Mouse (Mus musculus) limb, embryonic 15.5 days (tissue): ENCODE data around the gene Phldb2. TPM values are rescaled to one million over a fixed set of nuclear protein-coding genes. Genes with fewer than 3 reads are reported as not detected.

Experiments
- ATAC-seq: fragments of 200-750 bp; cut with Nextera tagmentation; 2 replicates; pipeline ENCODE4 v1.8.0; 2017; ENCODE audit warnings: low read depth, moderate TSS enrichment; ENCODE audit not compliant: insufficient number of reproducible peaks, low FRiP score, low TSS enrichment
- H3K27ac ChIP-seq: fragments of 300-500 bp; sonication (generic); 2 replicates; pipeline ENCODE4 v1.5.1; 2015; ENCODE audit warnings: moderate library complexity, mild to moderate bottlenecking, inconsistent platforms
- H3K27me3 ChIP-seq: fragments of 300-500 bp; sonication (generic); 2 replicates; pipeline ENCODE4 v1.6.1; 2015; ENCODE audit warnings: inconsistent platforms
- H3K36me3 ChIP-seq: fragments of 300-500 bp; sonication (generic); 2 replicates; pipeline ENCODE4 v1.6.1; 2015; ENCODE audit warnings: inconsistent platforms
- H3K4me1 ChIP-seq: fragments of 300-500 bp; sonication (generic); 2 replicates; pipeline ENCODE4 v1.6.1; 2015; ENCODE audit warnings: inconsistent platforms
- H3K4me2 ChIP-seq: fragments of 300-500 bp; sonication (generic); 2 replicates; pipeline ENCODE4 v1.6.1; 2015; ENCODE audit warnings: mild to moderate bottlenecking, inconsistent platforms
- H3K4me3 ChIP-seq: fragments of 300-500 bp; sonication (generic); 2 replicates; pipeline ENCODE4 v1.5.1; 2015; ENCODE audit warnings: mild to moderate bottlenecking, inconsistent platforms
- H3K9ac ChIP-seq: fragments of 300-500 bp; sonication (generic); 2 replicates; pipeline ENCODE4 v1.6.1; 2015; ENCODE audit warnings: inconsistent platforms
- H3K9me3 ChIP-seq: fragments of 300-500 bp; sonication (generic); 2 replicates; pipeline ENCODE4 v1.6.1; 2016; ENCODE audit warnings: inconsistent platforms
- WGBS: fragments of 180-500 bp; shearing (Covaris S2); methylation state at CpG from one replicate; pipeline ENCODE4 v1.1.7; 2015; 5-methylcytosine and 5-hydroxymethylcytosine counted together
- polyA plus RNA-seq: library from polyadenylated mRNA; unstranded; fragments of >200 nt; fragmentation: Nextera tagmentation; extraction: Ambion mirVana; gene quantifications from 2 replicates; pipeline ENCODE4 v1.2.1, GENCODE M21; 2015

Gene Phldb2
- polyA plus RNA-seq, 1 experiment from 2014 or later = 62.6 TPM

GRCm38 (mm10) chr16:45830096-45830866 lies 123.1 kb downstream of the Phldb2 start:
- H3K9me3 ChIP-seq = no peaks in the 10 kb centered on the region
- peaks cover 6% of the 10 kb centered on the region for H3K36me3 ChIP-seq
- H3K4me1 ChIP-seq = peaks cover 40% of the 10 kb centered on the region
- WGBS = 34% methylated on average over 11 of the region's 11 CpGs
- no peak overlapping the region for H3K4me3 ChIP-seq
- peak overlapping the region; percentile 62 for H3K27ac ChIP-seq
- no peak for ATAC-seq
- H3K4me2 ChIP-seq = no peak overlapping the region
- H3K9ac ChIP-seq = no peak overlapping the region
- no peaks in the 10 kb centered on the region for H3K27me3 ChIP-seq

- no peaks in the 10 kb centered on the region for H3K9me3 ChIP-seq
These were observed 128.1 kb downstream of the Phldb2 start for GRCm38 (mm10) chr16:45825309-45825708.

GRCm38 (mm10) chr16:45824025-45824424 lies 129.4 kb downstream of the Phldb2 start:
- no peak overlapping the region for H3K4me2 ChIP-seq
- no peaks in the 10 kb centered on the region for H3K27me3 ChIP-seq
- H3K27ac ChIP-seq = no peak overlapping the region
- H3K4me3 ChIP-seq = no peak overlapping the region
- peaks cover 19% of the 10 kb centered on the region for H3K36me3 ChIP-seq
- peaks cover 5% of the 10 kb centered on the region; the same call in 1 of the 2 replicates for H3K4me1 ChIP-seq
- H3K9ac ChIP-seq = no peak overlapping the region
- no peak for ATAC-seq
- WGBS = 50% methylated on average over 4 of the region's 4 CpGs
- no peaks in the 10 kb centered on the region for H3K9me3 ChIP-seq

More at GRCm38 (mm10) chr16:45825309-45825708, 128.1 kb downstream of the Phldb2 start:
- Histone ChIP-seq H3K36me3 (peaks cover 19% of the 10 kb centered on the region), H3K9ac (no peak overlapping the region), H3K4me3 (no peak overlapping the region), H3K4me2 (no peak overlapping the region), H3K27ac (no peak overlapping the region), H3K27me3 (no peaks in the 10 kb centered on the region), H3K4me1 (peaks cover 17% of the 10 kb centered on the region)
- no peak for ATAC-seq
- WGBS = 88% methylated on average over 10 of the region's 10 CpGs

GRCm38 (mm10) chr16:45819911-45820310 lies 133.5 kb downstream of the Phldb2 start:
- ATAC-seq = no peak
- Histone ChIP-seq H3K4me2 (no peak overlapping the region), H3K27me3 (no peaks in the 10 kb centered on the region), H3K36me3 (peaks cover 15% of the 10 kb centered on the region), H3K9ac (no peak overlapping the region), H3K9me3 (no peaks in the 10 kb centered on the region), H3K4me3 (no peak overlapping the region), H3K27ac (no peak overlapping the region), H3K4me1 (no peaks in the 10 kb centered on the region; the same call in 1 of the 2 replicates)
- 57% methylated on average over 4 of the region's 4 CpGs for WGBS

GRCm38 (mm10) chr16:45817795-45818194 lies 135.6 kb downstream of the Phldb2 start:
- no peak overlapping the region for H3K27ac ChIP-seq
- no peak overlapping the region for H3K9ac ChIP-seq
- no peak overlapping the region for H3K4me2 ChIP-seq
- H3K9me3 ChIP-seq = no peaks in the 10 kb centered on the region
- H3K27me3 ChIP-seq = no peaks in the 10 kb centered on the region
- ATAC-seq = no peak
- no peak overlapping the region for H3K4me3 ChIP-seq
- 74% methylated on average over 3 of the region's 3 CpGs for WGBS
- H3K36me3 ChIP-seq = peaks cover 6% of the 10 kb centered on the region; the same call in 1 of the 2 replicates
- no peaks in the 10 kb centered on the region for H3K4me1 ChIP-seq

GRCm38 (mm10) chr16:45816670-45817069 lies 136.7 kb downstream of the Phldb2 start:
- H3K4me2 ChIP-seq = no peak overlapping the region
- no peak overlapping the region for H3K4me3 ChIP-seq
- no peak overlapping the region for H3K27ac ChIP-seq
- no peaks in the 10 kb centered on the region for H3K9me3 ChIP-seq
- no peak for ATAC-seq
- no peak overlapping the region for H3K9ac ChIP-seq
- peaks cover 6% of the 10 kb centered on the region; the same call in 1 of the 2 replicates for H3K36me3 ChIP-seq
- H3K27me3 ChIP-seq = no peaks in the 10 kb centered on the region
- H3K4me1 ChIP-seq = no peaks in the 10 kb centered on the region

- Histone ChIP-seq H3K4me1 (peaks cover 16% of the 10 kb centered on the region), H3K4me3 (no peak overlapping the region), H3K36me3 (peaks cover 6% of the 10 kb centered on the region; the same call in 1 of the 2 replicates), H3K9ac (no peak overlapping the region), H3K27ac (no peak overlapping the region), H3K27me3 (no peaks in the 10 kb centered on the region), H3K4me2 (no peak overlapping the region), H3K9me3 (no peaks in the 10 kb centered on the region)
- WGBS = 80% methylated on average over 3 of the region's 3 CpGs
- ATAC-seq = no peak
These were observed 138.8 kb downstream of the Phldb2 start for GRCm38 (mm10) chr16:45814611-45815010.

- peaks cover 19% of the 10 kb centered on the region for H3K36me3 ChIP-seq
- H3K27ac ChIP-seq = no peak overlapping the region
- no peaks in the 10 kb centered on the region for H3K27me3 ChIP-seq
- ATAC-seq = no peak
- H3K4me3 ChIP-seq = no peak overlapping the region
- peaks cover 16% of the 10 kb centered on the region for H3K4me1 ChIP-seq
- no peak overlapping the region for H3K9ac ChIP-seq
- H3K4me2 ChIP-seq = no peak overlapping the region
- no peaks in the 10 kb centered on the region for H3K9me3 ChIP-seq
These were observed 141.6 kb downstream of the Phldb2 start for GRCm38 (mm10) chr16:45811788-45812187.

- peak overlapping the region; percentile 30 for H3K27ac ChIP-seq
- H3K4me1 ChIP-seq = peaks cover 16% of the 10 kb centered on the region
- no peak overlapping the region for H3K9ac ChIP-seq
- H3K4me3 ChIP-seq = no peak overlapping the region
- no peak for ATAC-seq
- H3K27me3 ChIP-seq = no peaks in the 10 kb centered on the region
- no peaks in the 10 kb centered on the region for H3K9me3 ChIP-seq
- peaks cover 22% of the 10 kb centered on the region for H3K36me3 ChIP-seq
- 51% methylated on average over 6 of the region's 6 CpGs for WGBS
- no peak overlapping the region for H3K4me2 ChIP-seq
These were observed 142.5 kb downstream of the Phldb2 start for GRCm38 (mm10) chr16:45810829-45811326.

- H3K4me1 ChIP-seq = peaks cover 16% of the 10 kb centered on the region
- ATAC-seq = 0 out of 2 replicates have a peak, but pooled peaks have one; percentile 40
- WGBS = 22% methylated on average over 2 of the region's 2 CpGs
These were observed 143.2 kb downstream of the Phldb2 start for GRCm38 (mm10) chr16:45810155-45810554.

GRCm38 (mm10) chr16:45804708-45805107 lies 148.7 kb downstream of the Phldb2 start:
- H3K27ac ChIP-seq = no peak overlapping the region
- WGBS = 49% methylated on average over 3 of the region's 3 CpGs
- H3K4me3 ChIP-seq = no peak overlapping the region
- no peak overlapping the region for H3K9ac ChIP-seq
- peaks cover 2% of the 10 kb centered on the region; the same call in 1 of the 2 replicates for H3K4me1 ChIP-seq
- peaks cover 48% of the 10 kb centered on the region for H3K36me3 ChIP-seq
- H3K9me3 ChIP-seq = no peaks in the 10 kb centered on the region
- no peaks in the 10 kb centered on the region for H3K27me3 ChIP-seq
- ATAC-seq = no peak
- no peak overlapping the region for H3K4me2 ChIP-seq

More at GRCm38 (mm10) chr16:45810155-45810554, 143.2 kb downstream of the Phldb2 start:
- Histone ChIP-seq H3K27ac (peak overlapping the region; percentile 30; the same call in 1 of the 2 replicates), H3K36me3 (peaks cover 25% of the 10 kb centered on the region), H3K9me3 (no peaks in the 10 kb centered on the region), H3K4me2 (no peak overlapping the region), H3K27me3 (no peaks in the 10 kb centered on the region), H3K4me3 (no peak overlapping the region), H3K9ac (no peak overlapping the region)

- 47% methylated on average over 2 of the region's 2 CpGs for WGBS
- Histone ChIP-seq H3K4me3 (no peak overlapping the region), H3K9ac (no peak overlapping the region), H3K9me3 (no peaks in the 10 kb centered on the region), H3K27me3 (no peaks in the 10 kb centered on the region), H3K27ac (no peak overlapping the region), H3K4me1 (peaks cover 2% of the 10 kb centered on the region; the same call in 1 of the 2 replicates), H3K36me3 (peaks cover 40% of the 10 kb centered on the region), H3K4me2 (no peak overlapping the region)
- ATAC-seq = no peak
These were observed 153.0 kb downstream of the Phldb2 start for GRCm38 (mm10) chr16:45800406-45800805.
